Mouse (Mus musculus) embryonic facial prominence, embryonic 15.5 days (tissue): ENCODE data around the gene Slc6a8. TPM values are rescaled to one million over a fixed set of nuclear protein-coding genes. Genes with fewer than 3 reads are reported as not detected.

Experiments
- ATAC-seq: fragments of 200-750 bp; cut with Nextera tagmentation; 2 replicates; pipeline ENCODE4 v1.8.0; 2017; ENCODE audit warnings: low read depth, moderate TSS enrichment; ENCODE audit not compliant: insufficient number of reproducible peaks, low FRiP score, low TSS enrichment
- H3K27ac ChIP-seq: fragments of 300-500 bp; sonication (generic); replicated peaks from 2 replicates; pipeline ENCODE4 v1.5.1; 2015; ENCODE audit warnings: mild to moderate bottlenecking, inconsistent platforms
- H3K27me3 ChIP-seq: fragments of 300-500 bp; sonication (generic); 2 replicates; pipeline ENCODE4 v1.6.1; 2015; ENCODE audit warnings: inconsistent platforms
- H3K36me3 ChIP-seq: fragments of 300-500 bp; sonication (generic); 2 replicates; pipeline ENCODE4 v1.6.1; 2015; ENCODE audit warnings: mild to moderate bottlenecking, inconsistent platforms
- H3K4me1 ChIP-seq: fragments of 300-500 bp; sonication (generic); 2 replicates; pipeline ENCODE4 v1.6.1; 2015; ENCODE audit warnings: inconsistent platforms
- H3K4me2 ChIP-seq: fragments of 300-500 bp; sonication (generic); replicated peaks from 2 replicates; pipeline ENCODE4 v1.6.1; 2015; ENCODE audit warnings: mild to moderate bottlenecking, inconsistent platforms
- H3K4me3 ChIP-seq: fragments of 300-500 bp; sonication (generic); replicated peaks from 2 replicates; pipeline ENCODE4 v1.5.1; 2015; ENCODE audit warnings: mild to moderate bottlenecking, inconsistent platforms
- H3K9ac ChIP-seq: fragments of 300-500 bp; sonication (generic); 2 replicates; pipeline ENCODE4 v1.6.1; 2015; ENCODE audit warnings: inconsistent platforms
- H3K9me3 ChIP-seq: fragments of 300-500 bp; sonication (generic); replicated peaks from 2 replicates; pipeline ENCODE4 v1.6.1; 2016; ENCODE audit warnings: inconsistent platforms
- WGBS: fragments of 180-500 bp; shearing (Covaris S2); methylation state at CpG from one replicate; pipeline ENCODE4 v1.1.7; 2015; 5-methylcytosine and 5-hydroxymethylcytosine counted together
- polyA plus RNA-seq: library from polyadenylated mRNA; unstranded; fragments of >200 nt; fragmentation: Nextera tagmentation; extraction: Ambion mirVana; gene quantifications from 2 replicates; pipeline ENCODE4 v1.2.1, GENCODE M21; 2015

The Slc6a8 gene
- polyA plus RNA-seq, 1 experiment from 2014 or later: 8.9 TPM

- Histone ChIP-seq H3K27me3 (no peaks in the 10 kb centered on the region), H3K36me3 (no peaks in the 10 kb centered on the region), H3K4me1 (no peaks in the 10 kb centered on the region), H3K9ac (no peak overlapping the region), H3K9me3 (no peaks in the 10 kb centered on the region), H3K27ac (no peak overlapping the region), H3K4me3 (no peak overlapping the region), H3K4me2 (no peak overlapping the region)
- WGBS: 38% methylated on average over 1 of the region's 1 CpGs
- no peak for ATAC-seq
These were observed 58.0 kb downstream of the Slc6a8 start for GRCm38 (mm10) chrX:73730908-73731307.

Other genes with a start within 250 kb of the Slc6a8 start
- 12.3 and 13.0 TPM in 2 replicates for gene Trex2, start 237.8 kb upstream of the Slc6a8 start, polyA plus RNA-seq
- 56.5 and 58.7 TPM in 2 replicates for gene Haus7, start 214.1 kb upstream of the Slc6a8 start, polyA plus RNA-seq
- gene Bgn, start 189.5 kb upstream of the Slc6a8 start, polyA plus RNA-seq: 302 and 313 TPM in 2 replicates
- gene Atp2b3, start 170.1 kb upstream of the Slc6a8 start, polyA plus RNA-seq: 0.41 and 0.43 TPM in 2 replicates
- 4.4 and 6.0 TPM in 2 replicates for gene Dusp9, start 33.7 kb upstream of the Slc6a8 start, polyA plus RNA-seq
- gene Pnck, start 13.0 kb upstream of the Slc6a8 start, polyA plus RNA-seq: 13.3 and 14.2 TPM in 2 replicates
- gene Bcap31, start 43.0 kb downstream of the Slc6a8 start, polyA plus RNA-seq: 254 and 265 TPM in 2 replicates
- gene Abcd1, start 43.4 kb downstream of the Slc6a8 start, polyA plus RNA-seq: 19.4 and 20.2 TPM in 2 replicates
- 1.1 and 1.6 TPM in 2 replicates for gene Plxnb3, start 83.9 kb downstream of the Slc6a8 start, polyA plus RNA-seq
- gene Srpk3, start 101.3 kb downstream of the Slc6a8 start, polyA plus RNA-seq: 35.3 and 49.9 TPM in 2 replicates
- 193 and 199 TPM in 2 replicates for gene Idh3g, start 113.7 kb downstream of the Slc6a8 start, polyA plus RNA-seq
- 221 and 235 TPM in 2 replicates for gene Ssr4, start 113.9 kb downstream of the Slc6a8 start, polyA plus RNA-seq
- gene Pdzd4, start 151.8 kb downstream of the Slc6a8 start, polyA plus RNA-seq: 1.3 TPM in 2 replicates
- gene Avpr2, start 219.0 kb downstream of the Slc6a8 start, polyA plus RNA-seq: 0.11 and 0.16 TPM in 2 replicates
- 4.4 and 7.2 TPM in 2 replicates for gene L1cam, start 223.0 kb downstream of the Slc6a8 start, polyA plus RNA-seq
- 4.1 and 5.1 TPM in 2 replicates for gene Arhgap4, start 248.7 kb downstream of the Slc6a8 start, polyA plus RNA-seq
- 115 and 120 TPM in 2 replicates for gene Naa10, start 248.8 kb downstream of the Slc6a8 start, polyA plus RNA-seq